Comparison of ENCODE assay signal across 9 mouse cellular contexts in genomic region chr6:49219920-49220604, GRCm38 (mm10). TPM values are rescaled to one million over a fixed set of nuclear protein-coding genes. Genes with fewer than 3 reads are reported as not detected.
DNase-seq lines count a peak whose midpoint lies in the region; ATAC-seq lines count a peak whose summit lies in the region.
"Had no signal": no experiment of that assay in that cellular context is flagged by ENCODE, and none has a peak within 500 bp of the region (broad histone marks: within the 10 kb centered on the region; RNA-seq: fewer than 3 reads in every experiment).

No protein-coding gene starts in this region.

- no peaks in the 10 kb centered on the region for H3K4me1 ChIP-seq in hindbrain, embryonic 11.5 days (replicated peaks; ENCODE audit: control insufficient read depth, insufficient read depth, low read length)
- H3K4me1 ChIP-seq in midbrain, embryonic 12.5 days = peaks cover 4% of the 10 kb centered on the region; the same call in 1 of the 2 replicates

- peak overlapping the region; percentile 39 for H3K4me2 ChIP-seq in hindbrain, embryonic 11.5 days (replicated peaks; ENCODE audit: low read depth, low read length)
- peak overlapping the region; percentile 53 for H3K4me2 ChIP-seq in midbrain, embryonic 12.5 days (replicated peaks)

- DNase-seq in kidney, postnatal 4 days = peak; percentile 31 to 35
- no peak for DNase-seq in kidney, postnatal 36 days
- DNase-seq in embryo, embryonic 10 days (ENCODE audit: low spot score) = peak; percentile 75
- DNase-seq in hindbrain, embryonic 11.5 days (ENCODE audit: low spot score) = peak; percentile 69
- DNase-seq in layer of hippocampus, adult 18-20 months (ENCODE audit: low spot score in 2 of 2) = no peak
- DNase-seq in spleen, postnatal 10 days (ENCODE audit: low spot score in 2 of 2) = no peak
- DNase-seq in urinary bladder, postnatal 14 days (ENCODE audit: low spot score) = no peak
- DNase-seq: gastrocnemius, postnatal 14 days had no signal

- 1% methylated on average over 16 of the region's 16 CpGs for WGBS in hindbrain, embryonic 11.5 days
- WGBS in midbrain, embryonic 12.5 days = 2% methylated on average over 16 of the region's 16 CpGs

- H3K36me3 ChIP-seq in hindbrain, embryonic 11.5 days (ENCODE audit: control insufficient read depth, insufficient read depth, low read length) = no peaks in the 10 kb centered on the region
- H3K36me3 ChIP-seq in midbrain, embryonic 12.5 days = no peaks in the 10 kb centered on the region

- peak overlapping the region; percentile 50; the same call in 1 of the 2 replicates for H3K9ac ChIP-seq in hindbrain, embryonic 11.5 days (ENCODE audit: low read depth, low read length)
- no peak overlapping the region; the same call in 1 of the 2 replicates for H3K9ac ChIP-seq in midbrain, embryonic 12.5 days (replicated peaks)

- ATAC-seq in hindbrain, embryonic 11.5 days (ENCODE audit: low FRiP score) = no peak
- no peak for ATAC-seq in midbrain, embryonic 12.5 days (ENCODE audit: low FRiP score, low read depth)

- no peaks in the 10 kb centered on the region for H3K27me3 ChIP-seq in hindbrain, embryonic 11.5 days (ENCODE audit: control insufficient read depth, insufficient read depth, low read length)
- H3K27me3 ChIP-seq in midbrain, embryonic 12.5 days = no peaks in the 10 kb centered on the region

- H3K27ac ChIP-seq in hindbrain, embryonic 11.5 days (ENCODE audit: low read depth, low read length) = peak overlapping the region; percentile 72
- peak overlapping the region; percentile 72 for H3K27ac ChIP-seq in midbrain, embryonic 12.5 days (replicated peaks)

- H3K9me3 ChIP-seq in hindbrain, embryonic 11.5 days (ENCODE audit: control insufficient read depth, low read length) = no peaks in the 10 kb centered on the region
- no peaks in the 10 kb centered on the region for H3K9me3 ChIP-seq in midbrain, embryonic 12.5 days

- peak overlapping the region; percentile 24 for H3K4me3 ChIP-seq in hindbrain, embryonic 11.5 days (ENCODE audit: low read depth, low read length)
- H3K4me3 ChIP-seq in midbrain, embryonic 12.5 days = peak overlapping the region; percentile 27

RNA-seq across cellular contexts. Expression of gene Igf2bp3, which starts 5.3 kb away (rescaled TPM):
- 132 and 133 TPM in 2 replicates for polyA plus RNA-seq in hindbrain, embryonic 11.5 days (2014; fragmentation: Nextera tagmentation; extraction: Ambion mirVana)
- polyA plus RNA-seq in midbrain, embryonic 12.5 days (2016; fragmentation: Nextera tagmentation; extraction: Ambion mirVana) = 114 and 122 TPM in 2 replicates
- total RNA-seq in layer of hippocampus, adult 18-20 months (2021) = not detected

RNA-seq across cellular contexts. Expression of gene Tra2a, which starts 43.8 kb away (rescaled TPM):
- polyA plus RNA-seq in hindbrain, embryonic 11.5 days (2014; fragmentation: Nextera tagmentation; extraction: Ambion mirVana) = 56.7 and 82.9 TPM in 2 replicates
- 160 and 162 TPM in 2 replicates for polyA plus RNA-seq in midbrain, embryonic 12.5 days (2016; fragmentation: Nextera tagmentation; extraction: Ambion mirVana)
- total RNA-seq in layer of hippocampus, adult 18-20 months (2021) = 10 to 100 TPM; 79.8 to 85.1 TPM

Comparison
In these comparisons a context has a peak if more than half of its experiments do, and no peak if none do; other contexts are left out.
1. DNase-seq: peak in kidney, postnatal 4 days (2 of 2), embryo, embryonic 10 days (single experiment) and hindbrain, embryonic 11.5 days (single experiment); none in kidney, postnatal 36 days (0 of 2), layer of hippocampus, adult 18-20 months (0 of 2), spleen, postnatal 10 days (0 of 2) and urinary bladder, postnatal 14 days (single experiment).